Mouse (Mus musculus): ENCODE data around the gene Rere.

DNA sequence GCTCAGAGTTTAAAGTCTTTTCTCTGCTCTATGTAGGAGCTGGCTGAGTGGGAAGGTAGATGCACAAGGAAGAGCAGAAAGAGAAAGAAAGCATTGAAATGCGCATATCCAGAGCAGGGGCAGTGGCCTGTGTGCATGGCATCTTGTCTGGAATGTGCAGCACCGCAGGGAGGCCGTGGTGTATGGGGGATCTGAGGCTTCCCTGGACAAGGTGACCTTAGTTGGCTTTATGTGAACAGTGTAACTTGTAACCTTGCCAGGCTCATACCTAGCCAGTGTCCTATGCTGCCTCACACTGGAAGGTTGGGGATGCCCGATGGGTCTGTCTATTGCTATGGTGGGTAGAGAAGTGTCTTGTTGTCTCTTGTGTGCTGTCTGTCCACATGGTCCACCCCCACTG lies 165.2 kb downstream of the Rere start:
- peak; percentile 41 for TF ChIP-seq CTCF (IDR thresholded peaks at IDR 0.05)
- no peak for TF ChIP-seq POLR2A (IDR thresholded peaks at IDR 0.05; ENCODE audit: insufficient read depth, low read depth, low read length)
- TF ChIP-seq EP300 (IDR thresholded peaks at IDR 0.05; ENCODE audit: insufficient read depth, low read depth, low read length), result no peak

All from heart, adult 2 months (tissue).